Mouse (Mus musculus): ENCODE results near the gene Grm3. TPM values are rescaled to one million over a fixed set of nuclear protein-coding genes. Genes with fewer than 3 reads are reported as not detected.

The Grm3 gene
- total and polyA plus RNA-seq, 2 experiments from 2014 or later, result 96.0 to 243 TPM

DNA sequence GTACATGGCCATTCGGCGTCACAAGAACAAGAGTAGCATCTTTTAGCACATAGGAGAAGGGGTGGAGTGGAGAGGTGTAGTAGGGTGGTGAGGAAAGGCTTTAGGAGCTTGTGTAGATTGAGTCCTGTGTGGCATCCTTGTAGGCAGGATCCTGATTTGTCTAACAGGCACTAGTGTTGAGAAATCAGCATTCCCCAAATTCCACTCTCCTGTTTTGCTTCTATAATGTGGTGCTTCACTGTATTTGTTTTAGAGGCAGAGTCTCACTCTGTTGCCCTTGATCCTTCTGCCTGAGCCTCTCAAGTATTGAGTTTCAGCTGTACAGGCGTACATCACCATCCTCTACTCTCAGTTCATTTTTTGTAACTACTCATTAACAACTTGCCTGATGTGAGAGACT, 247.4 kb downstream of the Grm3 start:
- no peak overlapping the region for H3K4me3 ChIP-seq (ENCODE audit: low read length)
- WGBS, result 90% methylated on average over 3 of the region's 3 CpGs
- no peaks in the 10 kb centered on the region for H3K9me3 ChIP-seq (ENCODE audit: low read length)
- H3K4me1 ChIP-seq (ENCODE audit: insufficient read depth, low read length), result no peaks in the 10 kb centered on the region
- H3K27me3 ChIP-seq (ENCODE audit: insufficient read depth, low read length), result no peaks in the 10 kb centered on the region
- ATAC-seq (no peak), DNase-seq (ENCODE audit: low spot score) (no peak)
- no peak overlapping the region for H3K9ac ChIP-seq (replicated peaks; ENCODE audit: low read length)
- H3K27ac ChIP-seq, result no peak overlapping the region
- no peak overlapping the region for H3K4me2 ChIP-seq (ENCODE audit: low read depth, low read length)
- no peak for TF ChIP-seq CTCF (IDR thresholded peaks at IDR 0.05; ENCODE audit: low read depth)
- no peaks in the 10 kb centered on the region for H3K36me3 ChIP-seq (ENCODE audit: insufficient read depth, low read length)

DNA sequence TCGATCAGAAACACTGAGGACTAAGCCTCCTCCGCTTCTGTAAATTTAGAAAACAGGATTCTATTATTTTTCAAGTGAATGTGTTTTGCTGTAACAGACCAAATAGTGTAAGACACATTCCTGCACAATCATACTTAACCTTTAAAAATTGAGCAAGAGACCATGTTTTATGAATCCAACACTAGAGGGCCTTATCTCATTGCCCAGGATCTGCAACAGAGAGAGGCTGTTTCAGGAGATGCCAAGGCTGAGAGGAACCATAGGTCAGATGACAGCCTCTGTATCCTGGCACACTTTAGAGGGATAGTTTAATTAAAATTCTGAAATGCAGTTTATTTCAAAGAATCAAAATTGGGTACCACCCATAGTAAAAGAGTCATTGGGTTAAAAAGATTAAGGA, 271.7 kb downstream of the Grm3 start:
- peak; percentile 5 for DNase-seq (ENCODE audit: low spot score)
- Histone ChIP-seq H3K36me3 (ENCODE audit: insufficient read depth, low read length) (no peaks in the 10 kb centered on the region), H3K27me3 (ENCODE audit: insufficient read depth, low read length) (no peaks in the 10 kb centered on the region), H3K9ac (replicated peaks; ENCODE audit: low read length) (no peak overlapping the region), H3K4me2 (ENCODE audit: low read depth, low read length) (no peak overlapping the region), H3K4me3 (ENCODE audit: low read length) (no peak overlapping the region), H3K27ac (no peak overlapping the region), H3K9me3 (ENCODE audit: low read length) (no peaks in the 10 kb centered on the region), H3K4me1 (ENCODE audit: insufficient read depth, low read length) (no peaks in the 10 kb centered on the region)
- 90% methylated on average over 2 of the region's 2 CpGs for WGBS
- TF ChIP-seq CTCF (IDR thresholded peaks at IDR 0.05; ENCODE audit: low read depth), result peak; percentile 55
- no peak for ATAC-seq

DNA sequence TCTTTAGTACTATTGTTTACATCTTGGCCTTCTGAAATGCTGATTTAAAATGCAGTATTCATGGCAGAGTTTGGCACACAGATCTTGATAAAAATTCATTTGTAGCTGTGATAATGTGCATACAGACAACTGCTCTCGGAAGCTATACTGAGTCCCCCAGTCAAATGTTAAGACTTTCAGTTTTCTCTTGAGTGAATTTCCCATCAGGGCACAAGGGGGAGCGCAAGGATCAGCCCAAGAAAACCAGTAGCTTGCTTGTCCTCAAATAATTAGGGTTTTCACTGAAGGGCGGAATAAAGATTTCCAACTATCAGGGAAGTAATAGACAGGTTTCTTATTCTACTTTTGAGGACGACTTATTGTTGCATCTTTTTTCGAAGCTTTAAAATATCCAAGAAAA, 275.4 kb downstream of the Grm3 start:
- ATAC-seq (no peak), DNase-seq (ENCODE audit: low spot score) (peak; percentile 60)
- no peaks in the 10 kb centered on the region for H3K4me1 ChIP-seq (ENCODE audit: insufficient read depth, low read length)
- H3K36me3 ChIP-seq (ENCODE audit: insufficient read depth, low read length), result no peaks in the 10 kb centered on the region
- no peak overlapping the region for H3K4me2 ChIP-seq (ENCODE audit: low read depth, low read length)
- H3K27me3 ChIP-seq (ENCODE audit: insufficient read depth, low read length), result no peaks in the 10 kb centered on the region
- H3K4me3 ChIP-seq (ENCODE audit: low read length), result no peak overlapping the region
- H3K9ac ChIP-seq (replicated peaks; ENCODE audit: low read length), result no peak overlapping the region
- H3K9me3 ChIP-seq (ENCODE audit: low read length), result no peaks in the 10 kb centered on the region
- peak; percentile 71 for TF ChIP-seq CTCF (IDR thresholded peaks at IDR 0.05; ENCODE audit: low read depth)
- H3K27ac ChIP-seq, result no peak overlapping the region
- 62% methylated on average over 5 of the region's 5 CpGs for WGBS

DNA sequence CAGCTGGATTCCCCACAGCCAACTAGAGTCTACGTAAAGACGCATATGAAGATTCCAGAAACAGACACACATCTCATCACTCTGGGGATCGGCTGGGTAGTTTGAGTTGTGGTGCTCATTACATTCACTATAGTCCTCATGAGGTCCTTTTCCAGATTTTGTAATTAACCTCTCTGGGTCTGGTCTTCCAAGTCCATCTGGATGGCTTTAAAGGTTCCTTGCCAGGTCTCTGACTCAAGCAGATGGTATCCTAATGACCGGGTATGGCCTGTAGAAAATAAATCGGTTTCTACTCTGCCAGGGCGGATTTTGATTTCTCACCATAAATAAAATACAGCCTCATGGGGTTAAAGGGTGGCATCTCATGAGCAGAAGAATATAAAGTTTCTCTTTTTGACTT, 276.0 kb downstream of the Grm3 start:
- Histone ChIP-seq H3K9ac (replicated peaks; ENCODE audit: low read length) (no peak overlapping the region), H3K36me3 (ENCODE audit: insufficient read depth, low read length) (no peaks in the 10 kb centered on the region), H3K27ac (no peak overlapping the region), H3K4me3 (ENCODE audit: low read length) (no peak overlapping the region), H3K4me2 (ENCODE audit: low read depth, low read length) (no peak overlapping the region), H3K4me1 (ENCODE audit: insufficient read depth, low read length) (no peaks in the 10 kb centered on the region), H3K27me3 (ENCODE audit: insufficient read depth, low read length) (no peaks in the 10 kb centered on the region), H3K9me3 (ENCODE audit: low read length) (no peaks in the 10 kb centered on the region)
- no peak for TF ChIP-seq CTCF (IDR thresholded peaks at IDR 0.05; ENCODE audit: low read depth)
- peak; percentile 28 for DNase-seq (ENCODE audit: low spot score)
- peak; percentile 45; the same call in 1 of the 2 replicates for ATAC-seq
- 69% methylated on average over 6 of the region's 6 CpGs for WGBS

DNA sequence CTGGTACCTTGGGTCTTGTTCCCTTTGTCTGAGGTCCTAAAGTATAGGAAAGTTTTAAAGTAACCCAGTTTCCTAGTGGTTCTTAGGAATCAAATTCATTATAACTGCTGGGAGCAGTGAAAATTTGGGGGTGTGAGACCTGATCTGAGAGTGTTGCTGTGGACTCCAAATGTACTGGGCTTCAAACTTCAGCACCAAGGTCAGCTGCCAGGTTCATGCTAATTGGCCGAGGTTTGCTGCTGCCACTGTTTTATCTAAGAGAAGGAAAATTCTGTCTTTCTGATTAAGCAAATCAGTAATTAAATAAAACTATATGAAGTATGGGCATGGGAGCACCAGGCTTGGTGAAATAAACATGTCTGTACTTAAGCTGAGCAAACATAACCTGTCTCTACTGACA, 278.8 kb downstream of the Grm3 start:
- Histone ChIP-seq H3K9ac (replicated peaks; ENCODE audit: low read length) (no peak overlapping the region), H3K4me3 (ENCODE audit: low read length) (no peak overlapping the region), H3K36me3 (ENCODE audit: insufficient read depth, low read length) (no peaks in the 10 kb centered on the region), H3K27me3 (ENCODE audit: insufficient read depth, low read length) (no peaks in the 10 kb centered on the region), H3K9me3 (ENCODE audit: low read length) (no peaks in the 10 kb centered on the region), H3K4me1 (ENCODE audit: insufficient read depth, low read length) (no peaks in the 10 kb centered on the region), H3K27ac (no peak overlapping the region), H3K4me2 (ENCODE audit: low read depth, low read length) (no peak overlapping the region)
- ATAC-seq (no peak), DNase-seq (ENCODE audit: low spot score) (no peak)
- TF ChIP-seq CTCF (IDR thresholded peaks at IDR 0.05; ENCODE audit: low read depth), result no peak
- 32% methylated on average over 1 of the region's 1 CpGs for WGBS

Data from hindbrain, postnatal 0 days (tissue).